Mouse (Mus musculus) adrenal gland, postnatal 4 days (tissue): Measurements from ENCODE around the gene 1700093K21Rik. TPM values are rescaled to one million over a fixed set of nuclear protein-coding genes. Genes with fewer than 3 reads are reported as not detected.
A peak's percentile ranks its signal among the peaks of the same experiment; 100 is the strongest.
"Not testable (repeated sequence)": the region's sequence is repeated elsewhere in the genome, so short reads cannot be mapped to it uniquely, and the experiment has no call there.

Source experiments
- DNase-seq, 2 experiments: peaks; one replicate each; pipeline ENCODE4 v3.0.0; 2021 to 2022; ENCODE audit warnings: low spot score in 2 of 2, mixed read lengths in 2 of 2
- long read RNA-seq, 2 experiments: library from polyadenylated mRNA; stranded (forward); transcript quantifications; one replicate each; pipeline ENCODE4 v2.0.0; 2021
- microRNA-seq: library from miRNA; unstranded; fragments of <30 nt; microRNA quantifications from one replicate; pipeline ENCODE4 v1.2.0, GENCODE M21; 2021
- total RNA-seq, 2 experiments: library from RNA; stranded (reverse); gene quantifications; 2 replicates each; pipeline ENCODE4 v1.2.3; 2021

1700093K21Rik gene
- not detected for total RNA-seq
- long read RNA-seq, experiment 1: 0 reads
- long read RNA-seq, experiment 2: 0 reads

DNA sequence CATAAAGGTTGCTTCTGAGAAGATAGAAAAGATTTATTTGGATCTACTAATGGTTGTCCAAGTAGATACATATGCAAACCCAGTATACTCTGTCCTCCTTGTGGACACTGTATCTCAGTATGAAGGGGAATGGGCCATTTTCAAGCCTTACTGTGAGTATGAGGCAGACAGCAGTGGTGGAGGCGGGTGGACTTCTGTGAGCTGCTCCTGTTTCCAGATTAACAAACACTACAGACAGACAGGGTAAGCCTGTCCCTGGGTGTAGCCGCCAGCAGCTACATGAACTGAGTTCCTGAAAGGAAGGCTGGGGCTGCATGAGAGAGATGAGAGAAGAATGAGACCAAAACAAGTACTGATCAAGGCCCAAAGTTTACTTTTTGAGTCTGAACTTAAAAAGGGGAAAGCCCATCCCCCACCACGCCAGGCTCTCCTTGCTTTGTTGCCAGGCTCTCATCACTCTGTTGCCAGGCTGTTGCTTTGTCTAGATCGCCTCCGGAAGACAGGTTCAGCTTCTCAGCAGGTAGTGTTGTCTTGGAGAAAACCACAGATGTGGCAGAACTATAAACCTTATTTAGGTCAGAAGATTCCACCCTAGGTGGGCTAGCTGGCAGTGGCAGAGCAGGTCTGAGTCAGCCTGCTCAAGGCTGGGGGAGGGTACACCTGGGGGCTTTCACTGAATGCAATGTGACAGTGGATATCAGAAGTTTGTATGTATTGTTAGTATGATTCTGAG is at the start of gene 1700093K21Rik:
1700093K21Rik (minus strand) TSS at position 683 of the 733 bp plus-strand sequence.
- DNase-seq: no peak

DNA sequence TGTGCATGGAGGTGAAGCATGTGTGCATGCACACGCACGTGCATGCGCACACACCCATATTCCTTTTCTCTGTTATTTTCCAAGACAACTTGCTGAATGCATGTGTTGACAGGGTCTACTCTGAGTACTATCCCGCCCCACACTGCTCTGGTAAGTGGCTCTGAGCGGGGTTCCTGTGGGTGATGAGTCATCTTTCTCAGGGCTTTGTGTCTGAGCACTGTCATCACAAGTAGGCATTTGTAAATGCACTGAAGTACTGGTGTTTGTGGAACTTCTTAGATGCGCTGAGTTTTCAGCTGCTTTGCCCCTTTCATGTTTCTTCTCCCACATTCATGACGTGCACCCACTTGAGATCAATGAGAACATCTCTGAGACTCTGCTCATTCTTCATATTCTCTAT is 49.2 kb upstream of the 1700093K21Rik start:
- DNase-seq: no peak

DNA sequence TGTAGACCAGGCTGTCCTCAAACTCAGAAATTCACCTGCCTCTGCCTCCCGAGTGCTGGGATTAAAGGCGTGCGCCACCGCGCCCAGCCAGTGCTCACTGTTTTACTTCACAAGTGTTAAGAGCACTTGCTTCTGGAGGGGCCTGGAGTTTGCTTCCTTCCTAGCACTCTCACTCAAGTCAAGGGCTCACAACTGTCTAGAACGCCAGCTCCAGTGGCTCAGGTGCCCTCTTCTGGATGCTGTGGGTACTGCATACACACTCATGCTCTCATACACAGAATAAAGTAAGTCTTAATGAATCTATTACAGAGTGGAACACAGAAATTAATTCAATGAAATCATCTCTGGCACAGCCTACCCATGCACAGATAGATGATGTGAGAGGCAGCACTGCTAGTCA is 44.8 kb upstream of the 1700093K21Rik start:
- peak; percentile 19 to 58 for DNase-seq

DNA sequence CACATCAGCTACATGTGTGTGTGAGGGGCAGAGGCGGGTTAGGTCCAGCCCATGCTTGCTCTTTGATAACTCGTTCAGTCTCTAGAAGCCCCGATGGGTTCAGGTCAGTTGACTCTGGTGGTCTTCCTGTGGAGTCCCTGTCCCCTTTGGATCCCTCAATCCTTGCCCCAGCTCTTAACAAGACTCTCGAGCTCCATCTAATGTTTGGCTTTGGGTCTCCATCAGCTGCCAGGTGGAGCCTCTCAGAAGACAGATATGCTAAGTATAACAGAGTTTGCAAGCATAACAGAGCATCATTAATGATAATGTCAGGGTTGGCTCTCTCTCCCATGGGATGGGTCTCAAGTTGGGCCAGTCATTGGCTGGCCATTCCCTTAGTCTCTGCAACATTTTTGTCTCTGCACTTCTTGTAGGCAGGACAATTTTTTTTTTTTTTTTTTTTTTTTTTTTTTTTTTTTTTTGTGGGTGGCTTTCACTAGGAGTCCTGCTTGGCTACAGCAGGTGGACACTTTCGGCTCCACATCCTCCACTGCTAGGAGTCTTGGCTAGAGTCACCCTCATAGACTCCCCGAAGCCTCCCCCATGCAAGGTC is 36.2 kb upstream of the 1700093K21Rik start:
- no peak for DNase-seq

DNA sequence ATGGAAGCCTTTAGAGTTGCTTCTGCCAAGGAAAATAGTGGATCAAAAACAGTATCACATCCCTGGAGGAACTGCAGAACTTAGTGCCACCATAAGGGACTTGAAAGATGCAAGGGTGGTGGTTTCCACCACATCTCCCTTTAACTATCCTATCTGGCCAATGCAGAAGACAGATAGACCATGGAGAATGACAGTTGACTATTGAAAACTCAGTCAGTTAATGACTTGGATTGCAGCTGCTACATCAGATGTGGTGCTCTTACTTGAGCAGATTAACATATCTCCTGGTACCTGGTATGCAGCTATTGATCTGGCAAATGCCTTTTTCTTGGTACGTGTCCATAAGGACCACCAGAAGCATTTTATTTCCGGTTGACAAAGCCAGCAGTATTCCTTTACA is 16.5 kb upstream of the 1700093K21Rik start:
- DNase-seq: no peak

DNA sequence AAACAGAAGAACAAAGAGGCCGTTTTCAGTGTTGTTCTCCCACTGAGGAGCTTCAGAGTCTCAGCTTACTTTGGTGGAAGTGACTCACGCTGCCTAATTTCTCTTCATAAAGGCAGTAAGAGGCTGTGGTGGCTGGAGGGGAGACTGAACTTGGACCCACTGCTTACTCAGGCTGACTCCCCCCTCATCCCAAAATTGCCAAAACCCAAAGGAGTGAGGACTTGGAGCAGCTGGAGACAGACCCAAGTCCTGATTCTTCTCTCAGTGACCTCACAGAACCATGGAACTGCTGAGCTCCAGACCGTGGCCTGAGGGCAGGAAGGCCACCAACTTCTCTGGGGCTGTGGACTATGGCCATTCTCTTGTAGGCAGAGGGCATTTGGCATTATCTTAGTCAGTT is 2.0 kb downstream of the 1700093K21Rik start:
- no peak for DNase-seq

DNA sequence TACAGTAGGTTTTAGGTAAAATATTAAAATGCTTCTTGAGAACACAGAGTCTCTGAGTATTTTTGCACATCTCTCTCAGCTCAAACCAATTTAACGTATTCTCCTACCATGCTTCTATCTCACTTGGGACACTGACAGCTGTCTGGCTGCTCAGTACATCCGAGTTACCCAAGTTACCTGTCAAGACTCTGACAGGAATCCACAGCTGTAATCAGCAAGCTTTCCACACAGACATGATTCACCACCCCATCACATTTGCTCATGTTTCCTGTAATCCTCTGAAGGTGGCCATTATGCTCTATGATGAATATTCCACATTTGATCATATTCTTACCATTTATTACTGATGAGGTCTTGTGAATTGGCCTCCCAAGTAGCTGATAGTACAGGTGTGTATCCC is 5.6 kb downstream of the 1700093K21Rik start:
- no peak for DNase-seq

DNA sequence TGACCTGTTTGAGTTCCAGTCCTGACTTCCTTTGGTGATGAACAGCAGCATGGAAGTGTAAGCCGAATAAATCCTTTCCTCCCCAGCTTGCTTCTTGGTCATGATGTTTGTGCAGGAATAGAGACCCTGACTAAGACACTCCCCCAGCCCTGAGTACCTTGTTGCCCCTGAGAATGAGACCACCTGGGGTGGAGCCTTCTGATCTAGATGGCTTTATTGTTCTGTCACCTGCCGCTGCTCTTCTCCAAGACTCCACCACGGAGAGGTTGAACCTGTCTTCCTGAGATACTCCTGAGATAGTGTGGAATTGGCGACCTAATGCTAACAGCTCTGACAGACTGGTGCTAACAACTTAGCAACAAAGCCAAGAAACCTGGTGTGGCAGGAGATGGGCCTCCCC is 6.2 kb downstream of the 1700093K21Rik start:
- DNase-seq: not testable (repeated sequence)

DNA sequence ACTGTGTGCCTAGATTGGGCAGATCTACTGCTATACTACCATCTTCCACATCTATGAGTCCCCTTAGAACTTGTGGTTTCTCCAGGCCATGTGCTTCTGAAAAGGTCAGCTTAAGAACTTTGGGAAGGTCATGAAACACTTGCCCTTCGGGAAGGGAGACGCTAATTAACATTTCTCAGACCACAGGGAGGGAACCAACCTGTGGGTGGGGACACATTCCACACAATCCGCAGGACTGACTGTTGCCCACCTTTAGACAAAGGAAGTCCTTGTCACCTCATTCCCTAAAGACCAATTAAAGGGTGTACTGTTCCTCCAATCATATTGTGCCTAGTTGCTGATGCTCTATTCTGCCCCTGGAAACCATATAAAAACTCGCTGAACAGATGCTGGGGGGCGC is 16.2 kb downstream of the 1700093K21Rik start:
- not testable (repeated sequence) for DNase-seq

DNA sequence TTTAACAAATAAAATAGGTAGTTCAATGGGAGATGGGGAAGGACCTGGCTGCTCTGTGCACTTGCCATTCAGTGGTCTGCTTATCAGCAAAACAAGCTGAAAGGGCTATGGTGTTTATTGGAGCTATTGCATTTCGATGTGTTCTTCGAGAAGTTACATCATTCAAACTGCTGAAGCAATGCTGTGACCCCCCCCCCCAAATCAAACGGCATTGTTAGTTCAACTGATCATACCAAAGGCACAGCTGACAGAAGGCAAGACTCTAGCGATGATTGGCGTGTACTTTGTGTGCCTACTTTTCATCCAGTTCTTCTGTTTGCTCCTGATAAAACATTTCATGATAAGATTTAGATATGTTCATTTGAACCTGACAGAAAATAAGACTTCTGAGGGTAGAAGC is 22.3 kb downstream of the 1700093K21Rik start:
- no peak for DNase-seq

DNA sequence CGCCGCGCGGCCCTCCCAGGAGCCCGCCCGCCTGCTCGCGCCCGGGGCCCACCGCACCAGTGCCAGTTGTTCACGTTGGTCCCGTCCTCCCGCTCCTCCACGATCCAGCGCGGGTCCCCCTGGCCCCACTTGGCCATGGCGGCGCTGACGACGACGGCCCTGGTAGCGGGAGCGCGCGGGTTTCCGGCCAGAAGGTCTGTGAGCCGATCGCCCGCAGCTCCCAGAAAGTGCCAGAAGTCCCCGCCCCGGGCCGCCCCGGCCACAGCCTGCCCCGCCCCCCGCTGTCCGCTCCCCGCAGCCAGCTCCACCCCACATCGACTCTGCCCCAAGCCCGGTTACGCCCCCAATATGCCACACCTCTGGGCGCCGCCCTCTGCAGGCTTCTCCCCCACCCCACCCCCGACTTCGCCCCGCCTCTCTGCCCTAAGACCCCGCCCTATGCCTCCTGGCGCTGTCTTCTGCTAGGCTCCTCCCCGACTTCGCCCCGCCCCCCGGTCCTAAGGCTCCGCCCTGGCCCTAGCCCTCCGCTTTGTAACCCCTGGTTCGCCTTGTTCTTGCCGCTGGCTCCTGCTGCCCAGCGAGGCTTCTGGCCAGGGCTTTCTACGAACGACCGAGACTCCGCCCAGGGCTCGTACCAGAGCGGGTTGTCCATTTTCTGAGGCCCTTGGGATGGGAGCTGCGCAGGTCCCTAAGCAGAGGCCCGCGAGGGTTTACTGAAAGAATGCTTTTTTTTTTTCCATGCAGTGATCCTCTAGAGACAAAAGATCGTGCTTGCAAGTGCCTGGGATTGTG is 23.0 kb downstream of the 1700093K21Rik start, which contains the start of gene Ahsa2:
Ahsa2 (minus strand) TSS at position 313 of the 792 bp plus-strand sequence.
- peak; percentile 92 to 95 for DNase-seq

DNA sequence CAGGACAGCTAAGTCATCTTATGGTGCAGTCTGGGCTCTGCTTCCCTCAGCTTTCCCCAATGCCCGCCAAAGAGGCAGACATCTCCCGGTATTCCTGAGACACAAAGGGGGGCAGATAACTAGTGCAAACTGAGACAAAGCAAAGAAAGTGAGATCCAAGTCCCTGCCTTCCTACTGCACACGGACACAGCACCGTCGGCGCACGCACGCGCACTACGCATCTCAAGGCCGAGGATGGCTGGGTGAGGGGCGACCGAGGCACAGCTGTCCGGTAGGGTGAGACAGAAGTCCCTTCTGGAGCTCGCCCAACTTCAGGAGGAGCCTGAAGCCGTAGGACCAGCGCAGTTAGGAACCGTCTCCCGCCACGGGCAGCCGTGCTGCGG is 23.6 kb downstream of the 1700093K21Rik start:
- peak; percentile 26 to 35 for DNase-seq

DNA sequence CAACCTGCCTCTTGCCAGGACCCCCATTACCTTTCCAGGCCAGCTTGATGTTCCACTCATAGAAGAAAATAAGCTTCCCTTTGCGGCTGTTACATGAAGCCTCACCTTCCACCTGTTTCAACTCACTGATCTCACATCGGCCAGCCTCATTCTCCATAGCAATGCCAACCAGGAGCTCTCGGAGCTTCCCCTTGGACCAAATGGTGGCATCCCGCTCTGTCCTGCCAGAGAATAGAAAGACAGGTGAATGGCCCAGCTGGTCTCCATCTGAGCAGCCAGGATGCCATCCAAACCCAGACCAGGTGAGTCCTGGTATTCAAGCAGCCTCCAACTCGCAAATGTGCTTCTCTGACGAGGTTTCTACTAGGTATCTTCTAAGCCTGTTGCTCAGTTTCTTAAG is 24.3 kb downstream of the 1700093K21Rik start:
- no peak for DNase-seq

DNA sequence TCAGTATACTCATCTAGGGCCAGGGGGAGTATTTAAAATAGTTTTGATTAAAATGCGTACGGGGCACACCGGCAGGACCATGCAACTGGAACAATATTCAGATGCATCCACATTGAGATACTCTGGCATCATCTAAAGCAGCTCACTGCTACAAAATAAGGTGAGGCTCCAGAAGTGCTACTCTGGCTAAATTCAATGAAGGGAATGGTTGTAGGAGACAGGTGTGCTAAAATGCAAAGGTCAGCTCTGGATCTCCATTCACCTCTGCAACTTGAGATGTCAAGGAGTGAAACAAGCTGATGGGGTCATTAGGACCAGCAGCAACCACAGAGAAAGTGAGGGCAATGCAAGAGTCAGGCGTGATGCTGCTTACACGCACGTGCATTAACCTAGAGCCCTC is 25.7 kb downstream of the 1700093K21Rik start:
- DNase-seq: no peak

DNA sequence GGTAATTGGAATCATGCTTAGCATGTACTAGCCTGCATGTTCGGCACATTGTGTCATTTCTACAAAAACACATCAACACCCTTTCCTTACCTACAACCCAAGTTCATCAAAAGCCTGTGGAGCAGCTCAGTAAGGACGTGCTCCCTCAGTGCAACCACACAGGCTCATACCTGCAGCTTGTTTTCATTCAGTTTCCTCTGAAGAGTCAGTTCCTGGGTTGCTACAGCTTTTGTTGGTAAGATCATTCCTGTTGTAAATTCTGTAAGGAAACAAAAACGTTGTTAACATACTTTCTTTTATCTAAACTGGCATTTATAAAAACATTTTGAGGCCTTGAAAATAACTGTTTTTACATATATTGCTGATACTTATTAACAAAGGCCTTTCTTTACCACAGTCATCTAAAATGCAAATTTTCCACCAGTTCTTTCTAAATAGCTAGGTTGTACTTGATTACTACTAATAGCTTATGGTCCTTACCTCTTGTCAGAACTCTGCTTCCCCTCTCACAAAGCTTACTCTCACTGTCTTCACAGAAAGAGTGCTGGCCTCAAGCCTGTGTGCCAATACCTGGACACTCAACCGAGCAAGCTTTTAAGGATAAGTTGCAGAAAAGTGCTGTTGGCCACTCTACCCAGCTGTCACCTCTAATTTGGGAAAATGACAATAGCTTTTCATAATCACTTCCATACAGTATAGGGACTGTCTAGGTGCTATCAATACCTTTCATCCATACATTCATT is 28.7 kb downstream of the 1700093K21Rik start:
- DNase-seq: no peak

DNA sequence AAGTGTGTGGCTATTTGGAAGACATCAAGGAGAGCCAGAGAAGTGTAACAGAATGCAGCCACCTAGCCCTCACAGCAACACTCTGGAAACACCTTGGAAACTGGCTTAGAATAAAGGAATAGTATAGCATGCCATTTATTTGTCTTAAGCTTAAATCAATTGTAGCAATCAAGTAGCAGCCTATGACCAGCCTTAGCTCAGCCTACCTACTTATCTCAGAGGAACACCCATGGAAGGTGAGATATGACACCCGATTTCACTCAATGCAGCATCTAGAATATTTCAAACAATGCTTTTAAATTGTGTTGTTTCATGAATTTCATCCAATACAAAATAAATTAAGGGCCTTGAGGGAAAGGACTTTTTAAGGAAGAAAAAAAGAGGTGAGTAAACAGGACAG is 31.0 kb downstream of the 1700093K21Rik start:
- no peak for DNase-seq

Small RNAs within 50 kb of the gene (microRNA-seq; reads per million reads assigned to microRNA genes)
- gene Gm47279: not detected

Other genes starting within 250 kb of the 1700093K21Rik start
- gene Usp34, start 214.3 kb downstream of the 1700093K21Rik start, total RNA-seq: 10 to 100 TPM; 59.1 to 72.1 TPM
- gene Ahsa2, start 23.1 kb downstream of the 1700093K21Rik start, total RNA-seq: 10 to 100 TPM; 35.8 to 43.4 TPM
- 10 to 100 TPM; 19.6 to 23.6 TPM for gene 0610010F05Rik, start 112.5 kb upstream of the 1700093K21Rik start, total RNA-seq
- 10 to 100 TPM; 26.4 to 30.7 TPM for gene Pus10, start 144.5 kb upstream of the 1700093K21Rik start, total RNA-seq
- gene Pex13, start 144.8 kb upstream of the 1700093K21Rik start, total RNA-seq: 10 to 100 TPM; 46.0 to 60.7 TPM
- gene Rel, start 249.8 kb upstream of the 1700093K21Rik start, total RNA-seq: 1 to 10 TPM; 5.2 to 5.8 TPM